ENCODE assay signal across 10 mouse cellular contexts in genomic region chr16:30465680-30466298, GRCm38 (mm10).
DNase-seq lines count a peak whose midpoint lies in the region; ATAC-seq and TF ChIP-seq lines count a peak whose summit lies in the region.
"Had no signal": no experiment of that assay in that cellular context is flagged by ENCODE, and none has a peak within 500 bp of the region (broad histone marks: within the 10 kb centered on the region; RNA-seq: fewer than 3 reads in every experiment).

No protein-coding gene starts in this region.

- no peak for TF ChIP-seq CTCF in C2C12 (IDR thresholded peaks at IDR 0.05; ENCODE audit: control insufficient read depth, insufficient read depth, insufficient read length)

- H3K9me3 ChIP-seq in liver, embryonic 13.5 days (replicated peaks) = peaks cover 13% of the 10 kb centered on the region; the same call in 1 of the 2 replicates

- H3K36me3 ChIP-seq in C2C12 (ENCODE audit: control insufficient read depth, insufficient read depth) = no peaks in the 10 kb centered on the region
- no peaks in the 10 kb centered on the region for H3K36me3 ChIP-seq in liver, embryonic 13.5 days

- no peak overlapping the region for H3K4me3 ChIP-seq in C2C12 (ENCODE audit: insufficient read depth, poor library complexity, severe bottlenecking)
- no peak overlapping the region for H3K4me3 ChIP-seq in liver, embryonic 13.5 days (replicated peaks)

- no peaks in the 10 kb centered on the region for H3K79me3 ChIP-seq in C2C12 (ENCODE audit: low read depth)

- DNase-seq in 3134 (ENCODE audit: extremely low read depth, insufficient read length, low spot score) = peak; percentile 75
- peak; percentile 64 to 68 for DNase-seq in adrenal gland, postnatal 36 days
- DNase-seq in liver, embryonic 13.5 days = peak; percentile 18
- no peak for DNase-seq in spleen, postnatal 36 days (ENCODE audit: low spot score in 2 of 2)
- DNase-seq in natural killer cell, adult 2 months (ENCODE audit: low spot score in 2 of 2) = no peak
- DNase-seq: forebrain, postnatal 0 days; thymus, postnatal 36 days had no signal

- H3K9ac ChIP-seq in liver, embryonic 13.5 days = no peak overlapping the region
- H3K9ac ChIP-seq: forebrain, postnatal 0 days had no signal

- no peak overlapping the region for H3ac ChIP-seq in C2C12 (ENCODE audit: control insufficient read depth, insufficient read length, low read depth)

- ATAC-seq in liver, embryonic 13.5 days (ENCODE audit: low read depth) = peak; percentile 80
- no peak for ATAC-seq in CD4-positive, CD25-positive, alpha-beta regulatory T cell, adult 4 months
- ATAC-seq: forebrain, postnatal 0 days; hindbrain, postnatal 0 days had no signal

- WGBS in liver, embryonic 13.5 days (ENCODE audit: insufficient replicate concordance) = 39% methylated on average over 5 of the region's 5 CpGs

- H3K27me3 ChIP-seq in C2C12 (ENCODE audit: control insufficient read depth, insufficient read depth, insufficient read length) = no peaks in the 10 kb centered on the region
- no peaks in the 10 kb centered on the region for H3K27me3 ChIP-seq in liver, embryonic 13.5 days

- H3K27ac ChIP-seq in liver, embryonic 13.5 days = 0 out of 2 replicates have a peak overlapping the region, but pooled peaks have one; percentile 29
- H3K27ac ChIP-seq: hindbrain, postnatal 0 days had no signal

- no peak overlapping the region for H3K4me2 ChIP-seq in liver, embryonic 13.5 days

- no peaks in the 10 kb centered on the region for H3K79me2 ChIP-seq in C2C12 (ENCODE audit: control insufficient read depth, insufficient read depth)

- peaks cover 8% of the 10 kb centered on the region for H3K4me1 ChIP-seq in liver, embryonic 13.5 days (replicated peaks)

TF ChIP-seq in C2C12, 6 proteins besides CTCF, POLR2A, EP300 and RAD21:
- no peak for TF ChIP-seq FOSL1 (IDR thresholded peaks at IDR 0.05; ENCODE audit: insufficient read depth, low read length, poor library complexity, severe bottlenecking)
- TF ChIP-seq CEBPB (IDR thresholded peaks at IDR 0.05; ENCODE audit: low read depth) = peak; percentile 6
- no peak for TF ChIP-seq MYOD1 (IDR thresholded peaks at IDR 0.05; ENCODE audit: control insufficient read depth, insufficient read length, low read depth)
- TF ChIP-seq MYOG (IDR thresholded peaks at IDR 0.05; ENCODE audit: control insufficient read depth, extremely low read depth, insufficient read length) = no peak

Comparison
In these comparisons a context has a peak if more than half of its experiments do, and no peak if none do; other contexts are left out.
1. DNase-seq: peak in 3134 (single experiment), adrenal gland, postnatal 36 days (2 of 2) and liver, embryonic 13.5 days (single experiment); none in spleen, postnatal 36 days (0 of 2) and natural killer cell, adult 2 months (0 of 2).